Mouse (Mus musculus) G1E (cell line): Measurements from ENCODE around the gene Prdm16.

Source experiments
- CTCF ChIP-seq: IDR thresholded peaks from 2 replicates; pipeline ENCODE4 v1.5.1; 2012; ENCODE audit warnings: low read depth, low read length, inconsistent platforms, mixed read lengths
- POLR2AphosphoS5 ChIP-seq: IDR thresholded peaks from 2 replicates; pipeline ENCODE4 v1.6.1; 2012; ENCODE audit warnings: low read depth, low read length, inconsistent platforms; ENCODE audit not compliant: insufficient replicate concordance

- TF ChIP-seq POLR2AphosphoS5 (no peak), CTCF (no peak)
These were observed 237.0 kb downstream of the Prdm16 start for GRCm38 (mm10) chr4:154399634-154400033.
